Mouse (Mus musculus): ENCODE data around the gene Kalrn.

The Kalrn gene

GRCm38 (mm10) chr16:34573151-34573802 is at the start of gene Kalrn:
Gene Kalrn (minus strand): TSS chr16:34573532.
- in situ Hi-C loops (cut with MseI, MboI) = no loop called here

DNA sequence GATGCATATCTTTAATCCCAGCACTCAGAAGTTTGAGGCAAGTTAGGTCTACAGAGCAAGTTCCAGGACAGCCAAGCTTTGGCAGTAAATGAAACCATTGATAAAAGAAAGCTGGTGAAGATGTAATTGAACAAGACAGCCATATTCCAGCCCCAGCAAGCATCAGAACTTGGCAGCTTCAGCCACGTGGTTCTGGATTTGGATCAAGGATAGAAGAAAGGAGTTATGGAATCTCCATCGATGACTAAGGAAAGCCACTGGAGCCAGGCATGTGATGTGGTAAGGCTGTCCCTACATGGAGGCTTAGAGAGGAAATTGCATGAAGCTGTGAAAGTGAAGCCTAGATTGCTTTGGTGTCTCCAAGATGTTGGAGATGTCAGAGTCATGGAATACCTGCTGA is 40.7 kb upstream of the Kalrn start:
- in situ Hi-C loops (cut with MseI, MboI) = no loop called here

DNA sequence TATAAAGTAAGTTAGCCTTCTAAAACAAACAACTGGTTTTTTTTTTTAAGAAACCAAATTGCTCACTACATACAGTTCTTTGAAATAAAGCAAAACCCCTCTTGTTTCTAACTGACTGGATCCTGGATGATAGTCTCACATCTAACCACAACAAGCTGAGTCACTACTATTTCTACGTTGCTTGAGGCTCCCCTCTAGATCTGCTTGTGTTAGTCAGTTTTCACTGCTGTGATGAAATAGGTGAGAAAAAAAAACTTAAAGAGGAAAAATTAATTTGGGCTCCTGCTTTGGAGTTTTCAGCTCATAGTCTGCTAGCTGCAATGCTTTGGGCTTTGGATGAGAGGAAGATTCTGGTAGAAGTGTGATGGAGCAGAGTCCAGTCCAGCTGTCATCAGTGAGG is 36.8 kb upstream of the Kalrn start:
- in situ Hi-C loops (cut with MseI, MboI) = no loop called here

GRCm38 (mm10) chr16:34605679-34606078 is 32.3 kb upstream of the Kalrn start:
- in situ Hi-C loops (cut with MseI, MboI) = no loop called here

GRCm38 (mm10) chr16:34603854-34604253 is 30.5 kb upstream of the Kalrn start:
- in situ Hi-C loops (cut with MseI, MboI) = no loop called here

DNA sequence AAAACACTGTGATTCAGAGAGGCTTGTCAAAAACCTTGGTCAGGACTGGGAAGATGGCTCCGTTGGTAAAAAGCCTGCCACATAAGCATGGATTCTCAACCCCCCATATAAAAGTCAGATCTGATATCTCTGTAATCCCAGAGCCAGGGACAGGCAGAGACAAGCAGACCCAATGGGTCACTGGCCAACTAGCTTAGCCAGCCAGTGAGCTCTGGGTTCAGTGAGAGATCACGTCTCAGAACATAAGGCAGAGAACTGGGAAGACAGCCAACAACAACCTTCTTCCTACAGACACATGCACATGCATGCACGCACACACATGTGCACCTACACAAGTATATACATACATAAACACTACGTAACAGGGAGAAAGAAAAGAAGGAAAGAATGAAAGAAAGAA is 29.7 kb upstream of the Kalrn start:
- in situ Hi-C loops (cut with MseI, MboI) = no loop called here

- in situ Hi-C loops (cut with MseI, MboI) = no loop called here
Measured at GRCm38 (mm10) chr16:34601954-34602353, 28.6 kb upstream of the Kalrn start.

GRCm38 (mm10) chr16:34595294-34595693 is 22.0 kb upstream of the Kalrn start:
- in situ Hi-C loops (cut with MseI, MboI) = no loop called here

GRCm38 (mm10) chr16:34594597-34595262 is 21.4 kb upstream of the Kalrn start:
- in situ Hi-C loops (cut with MseI, MboI) = no loop called here

- in situ Hi-C loops (cut with MseI, MboI) = no loop called here
Measured at GRCm38 (mm10) chr16:34592696-34593095, 19.4 kb upstream of the Kalrn start.

- in situ Hi-C loops (cut with MseI, MboI) = no loop called here
Measured at GRCm38 (mm10) chr16:34591934-34592333, 18.6 kb upstream of the Kalrn start.

DNA sequence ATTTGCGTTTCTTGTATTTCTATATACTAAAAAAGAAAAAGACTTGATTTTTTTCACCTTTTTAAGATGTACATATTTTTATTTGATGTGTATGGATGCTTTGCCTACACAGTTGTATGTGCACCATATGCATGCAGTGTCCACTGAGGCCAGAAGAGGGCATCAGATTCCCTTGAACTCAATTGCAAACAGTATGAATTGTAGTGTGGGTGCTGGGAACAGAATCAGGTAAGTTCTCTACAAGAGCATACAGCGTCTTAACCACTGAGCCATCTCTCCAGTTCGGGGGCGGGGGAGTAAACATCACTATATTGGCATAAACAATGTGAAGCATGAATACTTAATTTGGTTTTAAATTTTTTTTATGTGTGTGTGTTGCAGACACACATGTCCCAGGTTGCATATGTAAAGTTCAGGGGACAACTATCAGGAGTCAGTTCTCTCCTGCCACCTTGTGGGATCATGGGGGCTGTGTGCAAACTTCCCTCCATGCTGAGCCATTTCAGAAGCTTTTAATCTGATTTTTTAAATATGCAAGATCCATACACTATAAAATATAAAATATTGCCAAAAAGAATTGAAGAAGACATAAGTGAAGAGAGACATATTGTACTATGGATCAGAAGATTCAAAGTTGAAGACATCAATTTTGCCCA is 6.5 kb upstream of the Kalrn start:
- in situ Hi-C loops (cut with MseI, MboI) = no loop called here

- in situ Hi-C loops (cut with MseI, MboI) = no loop called here
Measured at GRCm38 (mm10) chr16:34573856-34574491, 642 bp upstream of the Kalrn start.

- in situ Hi-C loops (cut with MseI, MboI) = no loop called here
Measured at GRCm38 (mm10) chr16:34572406-34573150, 754 bp downstream of the Kalrn start.

DNA sequence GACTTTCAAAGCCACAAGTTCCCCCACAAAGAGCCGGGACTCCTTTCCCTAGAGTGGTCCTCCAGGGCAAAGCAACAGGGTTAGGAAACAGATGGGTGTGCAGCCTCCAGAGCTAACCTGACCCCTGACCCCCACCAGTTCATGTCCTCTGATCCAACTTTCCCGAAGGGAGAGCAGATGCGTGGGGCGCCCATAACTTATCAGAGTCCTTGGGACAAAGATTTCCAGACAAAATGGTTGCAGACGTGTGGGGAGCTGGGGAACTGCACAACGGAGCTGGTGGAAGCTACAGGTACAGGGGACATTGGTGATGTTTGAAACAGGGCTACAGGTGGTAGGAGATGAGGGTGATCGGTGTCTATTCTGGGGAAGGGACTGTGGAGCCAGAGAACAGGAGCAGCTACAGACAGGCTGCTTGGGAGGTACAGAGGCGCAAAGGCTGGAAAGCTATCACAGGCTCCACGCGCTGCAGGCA is 1.4 kb downstream of the Kalrn start:
- in situ Hi-C loops (cut with MseI, MboI) = no loop called here

GRCm38 (mm10) chr16:34569897-34570296 is 3.4 kb downstream of the Kalrn start:
- in situ Hi-C loops (cut with MseI, MboI) = no loop called here

- in situ Hi-C loops (cut with MseI, MboI) = no loop called here
Measured at GRCm38 (mm10) chr16:34568831-34569230, 4.5 kb downstream of the Kalrn start.

DNA sequence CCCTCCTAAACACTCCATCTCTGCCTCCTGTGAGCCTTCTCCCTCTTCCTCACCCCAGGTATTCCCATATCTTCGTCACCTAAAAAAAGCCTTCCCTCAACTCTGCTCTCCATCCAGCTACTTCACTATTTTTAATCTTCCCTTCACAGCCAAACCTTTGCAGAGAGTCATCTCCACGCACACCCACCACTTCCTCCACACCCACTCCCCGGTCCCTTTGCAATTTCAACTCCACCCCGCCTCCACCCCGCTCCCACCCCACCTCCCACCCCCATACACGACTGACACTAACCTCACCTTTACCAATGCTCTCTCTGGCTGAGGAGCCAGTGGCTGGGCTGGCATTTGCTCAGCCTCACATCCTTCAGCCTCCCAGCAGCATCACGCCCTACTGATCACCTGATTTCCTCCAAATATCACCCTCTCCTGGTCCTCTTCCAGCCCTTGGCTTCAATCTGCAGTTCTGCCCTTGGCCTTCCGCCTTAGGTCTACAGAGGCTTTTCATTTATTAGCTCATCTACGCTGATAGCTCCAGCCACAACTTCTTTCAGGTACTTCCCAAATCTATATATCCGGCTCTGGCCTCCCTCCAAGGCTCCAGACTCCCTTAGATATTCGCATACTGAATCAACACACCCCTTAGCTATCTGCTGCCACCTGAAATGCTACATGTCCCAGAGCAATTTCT is 9.6 kb downstream of the Kalrn start:
- in situ Hi-C loops (cut with MseI, MboI) = no loop called here

DNA sequence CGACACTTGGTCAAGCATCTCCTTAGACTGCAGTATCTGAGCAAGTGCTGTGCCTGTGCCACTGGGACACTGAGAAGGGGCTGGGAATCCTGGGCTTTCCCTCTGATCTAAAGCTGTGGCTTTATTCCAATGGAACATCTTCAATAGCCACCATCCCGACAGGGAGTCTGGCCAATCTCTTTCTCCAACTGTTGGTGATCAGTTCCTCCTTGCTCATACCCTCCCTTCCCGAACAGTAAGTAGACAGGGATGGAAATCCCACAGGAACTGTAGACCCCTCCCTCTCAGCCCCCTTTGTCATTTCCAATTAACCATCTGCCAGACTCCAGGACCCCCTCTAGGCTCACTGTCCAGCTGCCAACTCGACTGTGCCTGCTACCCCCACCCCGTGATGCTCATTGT is 11.6 kb downstream of the Kalrn start:
- in situ Hi-C loops (cut with MseI, MboI) = no loop called here

- in situ Hi-C loops (cut with MseI, MboI) = no loop called here
Measured at GRCm38 (mm10) chr16:34560814-34561213, 12.5 kb downstream of the Kalrn start.

DNA sequence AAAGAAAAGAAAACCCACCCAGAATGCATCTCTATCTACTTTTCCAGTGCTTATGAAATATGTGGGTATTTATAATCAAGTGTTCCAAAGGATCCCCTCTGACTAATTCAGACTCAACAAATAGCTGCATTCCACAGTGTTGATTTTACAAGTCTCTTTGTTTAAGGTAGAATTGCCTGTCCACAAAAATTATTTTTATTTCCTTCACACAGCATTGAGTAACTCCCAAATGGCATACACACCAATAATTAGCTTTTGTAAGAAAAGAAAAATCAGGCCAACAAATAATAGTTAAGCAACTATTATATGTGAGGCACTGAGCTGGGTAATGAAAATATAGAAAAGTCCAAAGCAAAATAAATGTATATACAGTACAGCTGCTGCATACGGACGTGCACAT is 12.9 kb downstream of the Kalrn start:
- in situ Hi-C loops (cut with MseI, MboI) = no loop called here

All from mouse trophoblast stem cell (cell line).